Mouse (Mus musculus) T-helper 17 cell (primary cell): Measurements from ENCODE around the gene Arhgef9.

Source experiments
- in situ Hi-C, 2 experiments: fragments of 300-600 bp; cut with MboI, MseI; formaldehyde crosslinking; loops; 1 replicate in 1 of 2; 2 replicates in 1 of 2; pipeline ENCODE4 v1.15.1; 2025; ENCODE audit warnings: high pct_unique_total_duplicates in 2 of 2

Gene Arhgef9

DNA sequence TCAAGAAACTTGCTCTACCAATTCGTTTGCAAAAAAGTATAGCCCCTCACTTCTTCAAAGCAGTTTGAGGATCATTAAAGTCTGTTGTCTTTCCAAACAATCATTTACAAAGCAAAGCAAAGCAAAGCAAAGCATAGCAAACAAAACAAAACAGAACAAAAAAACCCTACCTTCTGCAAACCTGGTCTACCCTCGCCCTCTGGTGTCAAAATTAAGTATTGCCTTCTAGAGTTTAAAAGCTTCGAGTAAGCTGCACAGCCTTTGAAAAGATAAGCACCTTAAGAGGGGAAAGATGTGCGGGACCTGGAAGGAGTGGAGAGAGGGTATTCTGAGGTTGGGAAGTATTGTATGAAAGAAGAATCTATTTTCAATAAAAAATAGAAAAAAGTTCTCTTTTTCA is 184.6 kb downstream of the Arhgef9 start:
- in situ Hi-C loops, result loop anchor here (5.0 to 10.0 kb wide), 2 partner anchors 327 to 1125 kb away; no protein-coding TSS in a partner anchor
